Mouse (Mus musculus): ENCODE measurements around the gene Myom1.

Myom1 gene

GRCm38 (mm10) chr17:71097209-71097597, 94.8 kb downstream of the Myom1 start:
- no peak for DNase-seq (ENCODE audit: low read depth, low spot score)

DNA sequence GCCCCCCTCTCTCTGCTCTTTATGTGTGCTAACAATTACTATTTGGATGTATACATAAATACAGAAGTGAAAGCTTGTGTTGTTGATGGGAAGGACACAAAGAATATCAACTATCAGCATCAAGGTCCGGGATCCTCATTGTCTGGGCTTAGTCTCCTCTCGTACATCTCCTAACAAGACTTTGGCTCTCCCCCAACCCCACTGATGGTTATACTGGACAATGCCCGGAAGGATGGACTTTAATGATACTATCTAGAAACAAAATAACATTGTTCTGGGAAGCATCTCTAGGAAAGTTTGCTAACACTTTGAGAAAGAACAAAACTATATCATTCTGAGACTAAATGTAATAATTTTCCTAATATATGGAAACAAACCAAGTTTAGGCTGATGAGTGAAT, 96.2 kb downstream of the Myom1 start:
- DNase-seq (ENCODE audit: low read depth, low spot score): no peak

- DNase-seq (ENCODE audit: low read depth, low spot score): no peak
These were observed 100.4 kb downstream of the Myom1 start for GRCm38 (mm10) chr17:71102571-71103551.

DNA sequence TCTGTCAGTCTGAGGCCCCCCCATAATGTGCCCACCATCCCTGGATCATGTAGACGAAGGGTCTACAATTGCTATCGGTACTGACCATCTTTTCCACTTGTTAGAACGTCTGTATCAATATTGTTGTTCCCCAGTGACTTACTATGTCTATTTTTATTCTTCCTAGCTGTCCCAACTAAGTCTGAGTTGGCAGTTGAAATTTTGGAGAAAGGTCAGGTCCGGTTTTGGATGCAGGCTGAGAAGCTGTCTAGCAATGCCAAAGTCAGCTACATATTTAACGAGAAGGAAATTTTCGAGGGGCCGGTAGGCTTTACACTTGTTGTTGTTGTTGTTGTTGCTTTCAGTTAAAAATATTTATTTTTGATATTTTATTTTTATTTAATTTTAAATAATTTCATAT, 102.9 kb downstream of the Myom1 start:
- no peak for DNase-seq (ENCODE audit: low read depth, low spot score)

GRCm38 (mm10) chr17:71106250-71106649, 103.8 kb downstream of the Myom1 start:
- DNase-seq (ENCODE audit: low read depth, low spot score): peak; percentile 17

GRCm38 (mm10) chr17:71110753-71111265, 108.4 kb downstream of the Myom1 start:
- no peak for DNase-seq (ENCODE audit: low read depth, low spot score)

DNA sequence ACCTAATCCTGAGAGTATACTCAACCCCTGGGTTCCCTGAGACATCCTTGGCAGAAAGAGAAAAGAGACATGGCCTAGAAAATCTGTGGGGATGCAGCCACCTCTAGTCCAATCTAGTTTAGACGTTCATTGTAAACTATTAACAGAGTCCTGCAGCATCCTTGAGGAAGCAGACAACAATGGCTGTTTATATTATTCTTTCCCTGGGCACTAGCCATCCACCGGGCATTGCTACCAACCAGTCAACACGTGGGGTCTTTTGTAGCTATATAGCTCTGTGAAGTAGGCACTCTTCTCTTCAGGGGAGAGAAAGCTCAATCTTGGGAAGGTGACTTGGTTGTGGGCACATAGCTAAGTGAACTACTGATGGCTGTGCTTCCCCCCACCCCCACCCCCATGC, 110.3 kb downstream of the Myom1 start:
- no peak for DNase-seq (ENCODE audit: low read depth, low spot score)

- no peak for DNase-seq (ENCODE audit: low read depth, low spot score)
These were observed 111.8 kb downstream of the Myom1 start for GRCm38 (mm10) chr17:71114282-71114681.

GRCm38 (mm10) chr17:71117956-71118355, 115.5 kb downstream of the Myom1 start:
- no peak for DNase-seq (ENCODE audit: low read depth, low spot score)

GRCm38 (mm10) chr17:71118607-71119006, 116.2 kb downstream of the Myom1 start:
- peak; percentile 80 for DNase-seq (ENCODE audit: low read depth, low spot score)

- DNase-seq (ENCODE audit: low read depth, low spot score): no peak
These were observed 118.2 kb downstream of the Myom1 start for GRCm38 (mm10) chr17:71120626-71121025.

- DNase-seq (ENCODE audit: low read depth, low spot score): no peak
These were observed 121.7 kb downstream of the Myom1 start for GRCm38 (mm10) chr17:71124061-71124670.

DNA sequence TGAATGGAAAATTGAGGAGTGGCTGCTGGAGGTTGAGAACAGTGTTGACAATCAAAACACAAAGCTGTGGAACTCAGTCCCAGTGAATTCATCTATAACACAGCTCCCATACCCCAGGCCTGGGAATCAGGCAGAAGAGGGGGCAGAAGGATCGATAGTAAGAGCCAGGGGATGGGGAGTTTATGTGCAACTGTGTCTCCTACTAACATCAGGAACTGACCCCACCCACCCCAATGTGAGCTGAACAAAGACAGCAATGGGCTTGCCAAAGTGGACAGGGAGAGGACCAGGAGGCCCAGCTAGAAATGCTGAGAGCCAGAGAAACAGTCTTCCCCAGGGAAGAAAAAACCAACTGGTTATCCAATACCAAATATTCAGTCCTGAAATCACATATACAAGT, 122.2 kb downstream of the Myom1 start:
- DNase-seq (ENCODE audit: low read depth, low spot score): no peak

GRCm38 (mm10) chr17:71125519-71125918, 123.1 kb downstream of the Myom1 start:
- no peak for DNase-seq (ENCODE audit: low read depth, low spot score)

GRCm38 (mm10) chr17:71126001-71126400, 123.6 kb downstream of the Myom1 start:
- DNase-seq (ENCODE audit: low read depth, low spot score): no peak

DNA sequence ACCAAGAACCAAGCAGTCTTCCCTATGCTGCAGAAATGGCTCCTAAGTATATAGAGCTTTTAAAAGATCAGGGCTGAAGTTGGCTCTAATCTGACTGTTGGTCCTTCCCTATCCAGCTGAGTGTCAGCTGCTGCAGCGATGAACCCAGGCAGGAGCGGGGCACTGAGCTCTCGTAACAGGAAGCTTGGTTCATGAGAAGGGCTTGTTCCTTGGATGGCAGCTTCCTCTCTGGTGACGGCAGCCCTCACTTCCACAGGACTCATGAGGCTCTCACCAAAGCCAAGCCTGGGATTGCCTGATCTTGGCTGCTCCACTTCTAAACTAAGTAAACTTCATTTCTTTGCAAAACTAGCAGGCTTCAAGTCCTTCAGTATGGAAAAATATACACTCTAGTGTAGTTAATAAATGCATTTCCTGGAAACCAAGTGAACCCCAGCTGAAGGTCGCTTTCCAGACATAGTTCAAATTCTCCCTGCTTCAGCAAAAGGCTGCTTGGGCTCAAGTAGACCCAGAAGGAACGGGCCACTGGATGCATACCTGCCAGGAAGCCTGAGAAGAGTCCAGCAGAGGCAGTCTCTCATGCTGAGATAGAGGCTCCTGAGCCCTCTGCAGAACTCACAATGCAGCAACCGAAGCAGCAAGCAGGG, 125.2 kb downstream of the Myom1 start:
- no peak for DNase-seq (ENCODE audit: low read depth, low spot score)

DNA sequence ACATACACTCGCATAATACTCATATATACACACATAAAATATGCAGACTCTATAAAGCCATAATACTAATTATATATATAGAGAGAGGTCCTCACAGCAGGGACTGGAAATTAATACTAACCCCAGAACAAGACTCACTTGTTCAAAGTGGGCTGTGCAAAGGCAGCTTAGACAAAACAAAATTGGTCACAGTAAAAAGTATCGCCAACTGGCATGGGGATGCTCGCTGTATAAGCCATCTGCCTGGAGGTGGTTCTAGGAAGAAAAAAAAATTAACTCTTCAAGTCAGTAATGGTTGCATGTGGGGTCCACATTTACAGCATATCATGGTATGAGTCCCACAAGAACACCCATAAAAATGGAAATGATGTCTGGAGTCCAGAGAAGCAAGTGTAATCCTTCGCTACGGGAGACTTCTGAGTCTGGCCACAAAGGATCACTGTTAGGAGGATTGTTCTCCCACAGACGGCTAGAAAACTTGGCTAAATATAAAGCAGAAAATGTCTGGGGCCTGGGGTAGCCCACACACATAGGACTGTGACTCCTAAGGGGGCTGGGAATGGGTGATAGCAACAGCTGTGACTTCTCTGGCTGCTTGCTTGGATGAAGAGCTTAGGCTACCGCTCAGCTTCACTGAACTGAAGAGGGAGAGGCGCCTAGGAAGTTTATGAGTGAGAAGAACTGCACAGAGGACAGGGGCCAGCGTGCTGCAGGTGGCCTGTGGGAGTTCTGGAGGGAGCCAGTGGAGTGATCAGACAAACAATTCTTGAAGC, 127.2 kb downstream of the Myom1 start:
- DNase-seq (ENCODE audit: low read depth, low spot score): no peak

- peak; percentile 38 for DNase-seq (ENCODE audit: low read depth, low spot score)
These were observed 129.8 kb downstream of the Myom1 start for GRCm38 (mm10) chr17:71132221-71132620.

- no peak for DNase-seq (ENCODE audit: low read depth, low spot score)
These were observed 130.5 kb downstream of the Myom1 start for GRCm38 (mm10) chr17:71132856-71133439.

DNA sequence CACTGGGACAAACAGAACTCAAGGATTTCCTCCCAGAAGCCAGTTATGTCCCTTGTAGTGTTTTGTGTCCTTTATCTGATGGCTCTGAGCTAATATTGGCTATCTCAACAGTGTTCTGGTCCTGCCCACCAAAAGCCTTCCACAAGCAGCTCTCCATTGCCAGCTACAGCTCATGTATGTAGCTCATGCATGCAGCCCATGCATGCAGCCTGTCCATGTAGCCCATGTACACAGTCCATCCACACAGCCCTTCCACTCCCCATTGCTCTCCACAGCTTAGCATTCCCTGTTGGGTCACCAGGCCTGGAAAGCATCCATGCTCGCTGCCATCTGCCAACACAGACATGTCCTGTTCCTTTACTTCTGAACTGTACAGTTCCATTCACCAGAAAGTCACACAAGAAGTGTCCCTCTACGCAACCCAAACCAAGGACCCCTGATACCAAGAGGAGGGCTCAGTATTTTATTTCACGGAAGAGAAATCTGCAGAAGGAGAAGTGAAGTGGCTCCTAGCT, 132.1 kb downstream of the Myom1 start:
- DNase-seq (ENCODE audit: low read depth, low spot score): no peak

DNA sequence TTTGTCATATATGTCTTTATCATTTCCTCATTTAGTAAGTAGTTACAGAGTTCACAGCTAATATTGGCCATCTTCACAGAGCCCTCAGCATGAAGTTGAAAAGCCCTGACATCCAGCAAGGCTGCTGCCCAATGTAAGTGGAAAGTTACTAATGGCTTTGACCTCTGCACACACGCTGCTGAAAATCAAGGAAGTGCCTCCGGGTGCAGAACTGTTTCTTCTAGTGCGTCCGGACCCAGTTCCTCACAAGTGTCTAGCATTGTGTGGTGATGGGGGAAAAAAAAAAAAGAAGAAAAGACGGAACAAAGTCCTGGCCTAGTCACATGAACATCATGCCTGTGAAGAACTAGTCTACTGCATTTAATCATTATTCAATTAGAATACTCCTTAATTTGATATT, 132.7 kb downstream of the Myom1 start:
- no peak for DNase-seq (ENCODE audit: low read depth, low spot score)

All from R1 (cell line).